8 mouse cellular contexts compared by ENCODE assay signal in the genomic region with DNA sequence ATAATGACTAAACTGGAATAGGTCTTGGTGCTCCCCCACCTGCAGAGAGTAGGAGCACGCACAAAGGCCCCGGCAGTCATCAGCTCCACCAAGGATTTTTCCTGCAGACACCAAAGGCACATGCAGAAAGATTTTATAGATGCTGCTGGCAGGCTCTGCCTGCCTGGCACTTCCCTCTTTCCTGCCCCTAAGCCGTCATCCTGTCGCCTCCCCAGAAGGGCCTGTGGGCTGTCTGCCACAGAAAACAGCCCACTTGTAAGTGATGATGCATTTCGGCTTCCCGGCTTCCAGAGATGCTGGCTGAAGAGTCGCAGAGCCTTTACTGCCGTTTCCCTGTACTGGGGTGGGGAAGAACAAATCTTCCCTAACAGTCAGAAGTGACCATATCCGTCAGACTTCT.
DNase-seq lines count a peak whose midpoint lies in the region; ATAC-seq lines count a peak whose summit lies in the region.
"Had no signal": no experiment of that assay in that cellular context is flagged by ENCODE, and none has a peak within 500 bp of the region (broad histone marks: within the 10 kb centered on the region; RNA-seq: fewer than 3 reads in every experiment).

No protein-coding gene starts in this region.

- intact Hi-C loops in left cerebral cortex, postnatal 25 days (cut with DNase I) = no loop called here

- ATAC-seq in megakaryocyte, adult 5-6 weeks (ENCODE audit: poor library complexity, severe bottlenecking) = no peak

- DNase-seq in lung, postnatal 10 days = peak; percentile 31
- DNase-seq in lung, postnatal 14 days = no peak
- DNase-seq in frontal cortex, postnatal 10 days (ENCODE audit: low spot score in 2 of 2) = peak; percentile 59 to 66
- DNase-seq in left cerebral cortex, postnatal 25 days (ENCODE audit: low spot score in 2 of 2) = peak; percentile 70 to 95
- peak; percentile 67 for DNase-seq in right cerebral cortex, postnatal 4 days
- no peak for DNase-seq in adipocyte (ENCODE audit: low spot score)
- DNase-seq: retina, postnatal 1 day had no signal

Comparison
In these comparisons a context has a peak if more than half of its experiments do, and no peak if none do; other contexts are left out.
1. DNase-seq: peak in lung, postnatal 10 days (single experiment), frontal cortex, postnatal 10 days (2 of 2), left cerebral cortex, postnatal 25 days (2 of 2) and right cerebral cortex, postnatal 4 days (single experiment); none in lung, postnatal 14 days (single experiment) and adipocyte (single experiment).